ENCODE assay signal across 10 mouse cellular contexts in the genomic region with DNA sequence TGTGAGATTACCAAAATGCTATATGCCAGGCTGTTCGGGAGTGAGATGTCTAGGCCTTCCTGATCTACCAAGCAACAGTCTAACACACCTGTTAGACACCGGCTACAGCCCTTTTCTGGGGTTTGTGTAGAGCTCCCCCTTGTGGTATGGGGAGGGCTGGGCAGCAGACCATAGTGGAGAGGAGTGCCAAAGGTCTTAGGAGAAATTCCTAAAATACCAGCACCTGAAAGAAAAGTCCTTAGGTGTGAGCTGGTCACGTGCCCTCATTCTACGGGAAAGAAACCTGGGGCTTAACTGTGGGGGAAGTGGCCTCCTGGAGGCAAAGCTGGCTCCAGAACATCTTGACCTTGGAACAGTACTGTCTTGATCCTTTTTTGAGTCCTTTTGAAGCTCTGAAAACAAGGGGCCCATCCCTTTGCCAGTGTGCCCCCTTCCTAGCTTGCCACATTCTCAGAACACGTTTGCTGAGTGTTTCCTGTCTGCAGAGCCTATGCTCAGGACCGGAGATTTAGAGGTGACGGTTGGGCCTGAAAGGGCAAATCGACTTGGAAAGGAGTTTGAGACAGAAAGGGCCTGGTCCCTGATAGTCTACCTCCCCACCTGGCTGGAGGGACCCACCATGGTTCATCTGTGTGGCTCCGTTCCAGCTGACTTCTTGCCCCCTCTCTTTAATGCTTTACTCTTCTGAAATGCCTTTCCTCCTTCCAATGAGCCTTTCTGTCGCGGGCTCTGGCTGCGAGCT. TPM values are rescaled to one million over a fixed set of nuclear protein-coding genes. Genes with fewer than 3 reads are reported as not detected.
DNase-seq lines count a peak whose midpoint lies in the region; ATAC-seq and TF ChIP-seq lines count a peak whose summit lies in the region.
"Had no signal": no experiment of that assay in that cellular context is flagged by ENCODE, and none has a peak within 500 bp of the region (broad histone marks: within the 10 kb centered on the region; RNA-seq: fewer than 3 reads in every experiment).

No protein-coding gene starts in this region.

- no peaks in the 10 kb centered on the region for H3K27me3 ChIP-seq in lung, postnatal 0 days (replicated peaks; ENCODE audit: insufficient read depth, low read length)
- H3K27me3 ChIP-seq in spleen, adult 2 months (ENCODE audit: control insufficient read depth, insufficient read depth, low read length), result no peaks in the 10 kb centered on the region

- no peak for ATAC-seq in cerebellum, adult (ENCODE audit: insufficient number of reproducible peaks, low FRiP score, low TSS enrichment)
- peak; percentile 92 for ATAC-seq in lung, postnatal 0 days

- peak overlapping the region; percentile 20; the same call in 1 of the 2 replicates for H3K27ac ChIP-seq in lung, postnatal 0 days (ENCODE audit: low read length)
- no peak overlapping the region for H3K27ac ChIP-seq in spleen, adult 2 months (ENCODE audit: insufficient read depth, low read length)
- H3K27ac ChIP-seq: macrophage had no signal

- H3K4me1 ChIP-seq in lung, postnatal 0 days (ENCODE audit: insufficient read depth, low read depth, low read length), result no peaks in the 10 kb centered on the region
- no peaks in the 10 kb centered on the region for H3K4me1 ChIP-seq in spleen, adult 2 months (ENCODE audit: control insufficient read depth, insufficient read depth, insufficient read length)

- H3K4me2 ChIP-seq in lung, postnatal 0 days (replicated peaks; ENCODE audit: low read depth, low read length), result no peak overlapping the region

- DNase-seq in cerebellum, adult 11 months, result peak; percentile 50
- DNase-seq in Muller cell, postnatal 12 days (ENCODE audit: inconsistent ontology term), result peak; percentile 63
- DNase-seq in cerebellum, postnatal 10 days, result peak; percentile 76 to 79
- peak; percentile 80 for DNase-seq in heart, adult 8-10 months (ENCODE audit: low spot score)
- DNase-seq in kidney, postnatal 14 days, result peak; percentile 84
- DNase-seq in lung, postnatal 0 days (ENCODE audit: low spot score), result peak; percentile 92
- DNase-seq in spleen, adult 2 months (ENCODE audit: low read depth in 1 of 2, low spot score in 2 of 2), result peak; percentile 29 to 55

- peak; percentile 91 for TF ChIP-seq CTCF in lung, postnatal 0 days (IDR thresholded peaks at IDR 0.05)
- peak; percentile 70; the same call in 1 of the 2 replicates for TF ChIP-seq CTCF in spleen, adult 2 months (IDR thresholded peaks at IDR 0.05; ENCODE audit: extremely low read depth, insufficient read depth, insufficient read length, insufficient replicate concordance)

- H3K9me3 ChIP-seq in lung, postnatal 0 days (ENCODE audit: low read length), result no peaks in the 10 kb centered on the region

- H3K36me3 ChIP-seq in lung, postnatal 0 days (ENCODE audit: insufficient read depth, low read length), result no peaks in the 10 kb centered on the region
- H3K36me3 ChIP-seq in spleen, adult 2 months (ENCODE audit: control insufficient read depth, insufficient read depth, low read length), result no peaks in the 10 kb centered on the region

- no peak overlapping the region for H3K4me3 ChIP-seq in lung, postnatal 0 days (ENCODE audit: low read depth, low read length)
- H3K4me3 ChIP-seq in spleen, adult 2 months (ENCODE audit: extremely low read depth, insufficient read depth, insufficient read length), result no peak overlapping the region

- WGBS in lung, postnatal 0 days, result 37% methylated on average over 12 of the region's 12 CpGs
- 55% methylated on average over 12 of the region's 12 CpGs for WGBS in spleen, adult 2 months

- H3K9ac ChIP-seq in lung, postnatal 0 days (replicated peaks; ENCODE audit: low read depth), result no peak overlapping the region

- TF ChIP-seq EP300 in lung, postnatal 0 days (IDR thresholded peaks at IDR 0.05), result no peak

- TF ChIP-seq POLR2A in spleen, adult 2 months (IDR thresholded peaks at IDR 0.05; ENCODE audit: low read depth, low read length), result no peak

RNA-seq across cellular contexts. Expression of gene Cmtm5, which starts 3.5 kb away (rescaled TPM):
- 1 to 10 TPM in 1 of 4 experiments, under 1 TPM in 1, not detected in 2; 0.41 to 1.2 TPM for total RNA-seq in heart, adult 8-10 months (2022)
- polyA plus RNA-seq in lung, postnatal 0 days (2015; fragmentation: Nextera tagmentation; extraction: Ambion mirVana), result 0.21 and 0.40 TPM in 2 replicates
- 0.14 TPM in 1 of 2 replicates, not detected in the other for polyA plus RNA-seq in spleen, adult 2 months (2012; rRNA removed)
- polyA plus RNA-seq: C2C12, macrophage had no signal

RNA-seq across cellular contexts. Expression of gene Il25, which starts 7.1 kb away (rescaled TPM):
- not detected for total RNA-seq in heart, adult 8-10 months (2022)
- polyA plus RNA-seq in lung, postnatal 0 days (2015; fragmentation: Nextera tagmentation; extraction: Ambion mirVana), result not detected in 2 replicates
- not detected in 2 replicates for polyA plus RNA-seq in spleen, adult 2 months (2012; rRNA removed)
- polyA plus RNA-seq: C2C12, macrophage had no signal

RNA-seq across cellular contexts. Expression of gene Efs, which starts 13.7 kb away (rescaled TPM):
- total RNA-seq in heart, adult 8-10 months (2022), result 1 to 10 TPM; 1.6 to 2.6 (median 2.2) TPM
- polyA plus RNA-seq in lung, postnatal 0 days (2015; fragmentation: Nextera tagmentation; extraction: Ambion mirVana), result 8.1 and 8.5 TPM in 2 replicates
- 2.4 and 3.7 TPM in 2 replicates for polyA plus RNA-seq in spleen, adult 2 months (2012; rRNA removed)
- polyA plus RNA-seq: macrophage had no signal

RNA-seq across cellular contexts. Expression of gene Slc22a17, which starts 26.7 kb away (rescaled TPM):
- total RNA-seq in heart, adult 8-10 months (2022), result 1 to 10 TPM; 1.7 to 3.6 (median 2.6) TPM
- 13.6 and 13.8 TPM in 2 replicates for polyA plus RNA-seq in lung, postnatal 0 days (2015; fragmentation: Nextera tagmentation; extraction: Ambion mirVana)
- 18.5 and 18.9 TPM in 2 replicates for polyA plus RNA-seq in spleen, adult 2 months (2012; rRNA removed)
- polyA plus RNA-seq: macrophage had no signal

RNA-seq across cellular contexts. Expression of gene Myh6, which starts 27.1 kb away (rescaled TPM):
- over 10,000 TPM; 18,156 to 23,973 (median 22,335) TPM for total RNA-seq in heart, adult 8-10 months (2022)
- 61.0 and 79.5 TPM in 2 replicates for polyA plus RNA-seq in lung, postnatal 0 days (2015; fragmentation: Nextera tagmentation; extraction: Ambion mirVana)
- 0.02 and 0.61 TPM in 2 replicates for polyA plus RNA-seq in spleen, adult 2 months (2012; rRNA removed)
- polyA plus RNA-seq: macrophage had no signal

Comparison
In these comparisons a context has a peak if more than half of its experiments do, and no peak if none do; other contexts are left out.
1. DNase-seq: peak in every context shown above with its lines; median percentile 92 in lung, postnatal 0 days; 84 in kidney, postnatal 14 days; 80 in heart, adult 8-10 months; 78 in cerebellum, postnatal 10 days; 63 in Muller cell, postnatal 12 days; 50 in cerebellum, adult 11 months; 42 in spleen, adult 2 months.